Mouse (Mus musculus): Measurements from ENCODE around the gene Bckdk.
A peak's percentile ranks its signal among the peaks of the same experiment; 100 is the strongest.

The Bckdk gene

GRCm38 (mm10) chr7:127903971-127904796, at the start of gene Bckdk:
TSS of gene Bckdk (plus strand) at chr7:127904082.
- DNase-seq (ENCODE audit: low spot score), result peak; percentile 67

- no peak for DNase-seq (ENCODE audit: low spot score)
Measured at GRCm38 (mm10) chr7:127858258-127858657, 45.6 kb upstream of the Bckdk start.

GRCm38 (mm10) chr7:127866434-127866833, 37.4 kb upstream of the Bckdk start:
- DNase-seq (ENCODE audit: low spot score), result no peak

GRCm38 (mm10) chr7:127867641-127868040, 36.2 kb upstream of the Bckdk start:
- DNase-seq (ENCODE audit: low spot score), result no peak

- no peak for DNase-seq (ENCODE audit: low spot score)
Measured at GRCm38 (mm10) chr7:127869149-127869810, 34.6 kb upstream of the Bckdk start.

- DNase-seq (ENCODE audit: low spot score), result no peak
Measured at GRCm38 (mm10) chr7:127870136-127870821, 33.6 kb upstream of the Bckdk start.

GRCm38 (mm10) chr7:127874812-127875626, 28.9 kb upstream of the Bckdk start:
- no peak for DNase-seq (ENCODE audit: low spot score)

- peak; percentile 92 for DNase-seq (ENCODE audit: low spot score)
Measured at GRCm38 (mm10) chr7:127875627-127876001, 28.3 kb upstream of the Bckdk start.

- DNase-seq (ENCODE audit: low spot score), result peak; percentile 63
Measured at GRCm38 (mm10) chr7:127876041-127876466, 27.8 kb upstream of the Bckdk start, which contains the start of gene Zfp646. TSS of gene Zfp646 (plus strand) at chr7:127876221.

GRCm38 (mm10) chr7:127876467-127877348, 27.2 kb upstream of the Bckdk start, which contains the start of gene Zfp668:
TSS of gene Zfp668 (minus strand) at chr7:127876828.
- peak; percentile 79 for DNase-seq (ENCODE audit: low spot score)

- DNase-seq (ENCODE audit: low spot score), result no peak
Measured at GRCm38 (mm10) chr7:127879301-127879700, 24.6 kb upstream of the Bckdk start.

GRCm38 (mm10) chr7:127880431-127880830, 23.5 kb upstream of the Bckdk start:
- no peak for DNase-seq (ENCODE audit: low spot score)

GRCm38 (mm10) chr7:127885951-127886350, 17.9 kb upstream of the Bckdk start:
- DNase-seq (ENCODE audit: low spot score), result peak; percentile 49

- DNase-seq (ENCODE audit: low spot score), result no peak
Measured at GRCm38 (mm10) chr7:127886551-127886950, 17.3 kb upstream of the Bckdk start.

- DNase-seq (ENCODE audit: low spot score), result no peak
Measured at GRCm38 (mm10) chr7:127887191-127887590, 16.7 kb upstream of the Bckdk start.

- DNase-seq (ENCODE audit: low spot score), result no peak
Measured at GRCm38 (mm10) chr7:127887781-127888180, 16.1 kb upstream of the Bckdk start.

- DNase-seq (ENCODE audit: low spot score), result no peak
Measured at GRCm38 (mm10) chr7:127888821-127889220, 15.1 kb upstream of the Bckdk start.

GRCm38 (mm10) chr7:127890798-127891197, 13.1 kb upstream of the Bckdk start, which contains the start of gene Prss53:
TSS of gene Prss53 (minus strand) at chr7:127890970.
- no peak for DNase-seq (ENCODE audit: low spot score)

- DNase-seq (ENCODE audit: low spot score), result no peak
Measured at GRCm38 (mm10) chr7:127894480-127894879, 9.4 kb upstream of the Bckdk start.

- DNase-seq (ENCODE audit: low spot score), result peak; percentile 96
Measured at GRCm38 (mm10) chr7:127895442-127895841, 8.4 kb upstream of the Bckdk start, which contains the start of the genes Gm21974 and Vkorc1. TSS of gene Gm21974 (minus strand) at chr7:127895454. TSS of gene Vkorc1 (minus strand) at chr7:127895617.

Data from ovary, adult 18-20 months (tissue).